Mouse (Mus musculus) A20 (cell line): Measurements from ENCODE around the gene Hoxd12.

Source experiments
- DNase-seq: peaks from one replicate; pipeline ENCODE4 v3.0.0-alpha.2; 2011; ENCODE audit warnings: low read depth, low spot score

The Hoxd12 gene

GRCm38 (mm10) chr2:74674881-74675665 is at the start of gene Hoxd12:
Gene Hoxd12, plus strand, starts transcription at chr2:74675013.
- no peak for DNase-seq

- peak; percentile 13 for DNase-seq
These were observed 39.4 kb upstream of the Hoxd12 start for GRCm38 (mm10) chr2:74635412-74635811.

GRCm38 (mm10) chr2:74642431-74642830 is 32.4 kb upstream of the Hoxd12 start:
- peak; percentile 68 for DNase-seq

- DNase-seq, result no peak
These were observed 29.2 kb upstream of the Hoxd12 start for GRCm38 (mm10) chr2:74645631-74646030.

- no peak for DNase-seq
These were observed 27.5 kb upstream of the Hoxd12 start for GRCm38 (mm10) chr2:74647082-74647864.

- DNase-seq, result no peak
These were observed 21.8 kb upstream of the Hoxd12 start for GRCm38 (mm10) chr2:74652996-74653340.

- no peak for DNase-seq
These were observed 20.9 kb upstream of the Hoxd12 start for GRCm38 (mm10) chr2:74653781-74654535.

GRCm38 (mm10) chr2:74654743-74655419 is 19.9 kb upstream of the Hoxd12 start:
- DNase-seq, result no peak

- DNase-seq, result no peak
These were observed 19.4 kb upstream of the Hoxd12 start for GRCm38 (mm10) chr2:74655420-74655781.

GRCm38 (mm10) chr2:74655821-74656631 is 18.8 kb upstream of the Hoxd12 start:
- no peak for DNase-seq

- no peak for DNase-seq
These were observed 18.2 kb upstream of the Hoxd12 start for GRCm38 (mm10) chr2:74656632-74657021.

GRCm38 (mm10) chr2:74657251-74658023 is 17.4 kb upstream of the Hoxd12 start:
- DNase-seq, result no peak

- no peak for DNase-seq
These were observed 16.7 kb upstream of the Hoxd12 start for GRCm38 (mm10) chr2:74658024-74658666.

GRCm38 (mm10) chr2:74658667-74659371 is 16.0 kb upstream of the Hoxd12 start:
- DNase-seq, result no peak

- DNase-seq, result no peak
These were observed 15.3 kb upstream of the Hoxd12 start, which contains the start of gene Evx2 for GRCm38 (mm10) chr2:74659507-74660005. Gene Evx2, minus strand, starts transcription at chr2:74659557.

GRCm38 (mm10) chr2:74660421-74661375 is 14.1 kb upstream of the Hoxd12 start:
- DNase-seq, result no peak

- DNase-seq, result no peak
These were observed 13.1 kb upstream of the Hoxd12 start for GRCm38 (mm10) chr2:74661685-74662084.
